Mouse (Mus musculus) heart, embryonic 15.5 days (tissue): ENCODE measurements around the gene Umps. TPM values are rescaled to one million over a fixed set of nuclear protein-coding genes. Genes with fewer than 3 reads are reported as not detected.
A peak's percentile ranks its signal among the peaks of the same experiment; 100 is the strongest.

Experiments used
- ATAC-seq: fragments of 200-750 bp; cut with Nextera tagmentation; replicated peaks from 2 replicates; pipeline ENCODE4 v1.8.0; 2017; ENCODE audit warnings: low read depth, moderate TSS enrichment; ENCODE audit not compliant: insufficient number of reproducible peaks, insufficient read depth, low FRiP score
- H3K27ac ChIP-seq: fragments of 300-500 bp; sonication (generic); 2 replicates; pipeline ENCODE4 v1.5.1; 2015; ENCODE audit warnings: mild to moderate bottlenecking, inconsistent platforms
- H3K27me3 ChIP-seq: fragments of 300-500 bp; sonication (generic); 2 replicates; pipeline ENCODE4 v1.6.1; 2015; ENCODE audit warnings: inconsistent platforms
- H3K36me3 ChIP-seq: fragments of 300-500 bp; sonication (generic); 2 replicates; pipeline ENCODE4 v1.6.1; 2015; ENCODE audit warnings: mild to moderate bottlenecking, inconsistent platforms
- H3K4me1 ChIP-seq: fragments of 300-500 bp; sonication (generic); replicated peaks from 2 replicates; pipeline ENCODE4 v1.6.1; 2015; ENCODE audit warnings: inconsistent platforms
- H3K4me2 ChIP-seq: fragments of 300-500 bp; sonication (generic); 2 replicates; pipeline ENCODE4 v1.6.1; 2015; ENCODE audit warnings: inconsistent platforms, mild to moderate bottlenecking, moderate library complexity
- H3K4me3 ChIP-seq: fragments of 300-500 bp; sonication (generic); 2 replicates; pipeline ENCODE4 v1.5.1; 2015; ENCODE audit warnings: mild to moderate bottlenecking, inconsistent platforms
- H3K9ac ChIP-seq: fragments of 300-500 bp; sonication (generic); 2 replicates; pipeline ENCODE4 v1.6.1; 2015; ENCODE audit warnings: mild to moderate bottlenecking, inconsistent platforms
- H3K9me3 ChIP-seq: fragments of 300-500 bp; sonication (generic); replicated peaks from 2 replicates; pipeline ENCODE4 v1.6.1; 2016; ENCODE audit warnings: inconsistent platforms
- WGBS: fragments of 180-500 bp; shearing (Covaris S2); methylation state at CpG from one replicate; pipeline ENCODE4 v1.1.7; 2015; ENCODE audit warnings: mixed read lengths; 5-methylcytosine and 5-hydroxymethylcytosine counted together
- polyA plus RNA-seq: library from polyadenylated mRNA; unstranded; fragments of >200 nt; fragmentation: Nextera tagmentation; extraction: Ambion mirVana; gene quantifications from 2 replicates; pipeline ENCODE4 v1.2.1, GENCODE M21; 2015

Umps gene
- polyA plus RNA-seq, 1 experiment from 2014 or later: 23.9 TPM

DNA sequence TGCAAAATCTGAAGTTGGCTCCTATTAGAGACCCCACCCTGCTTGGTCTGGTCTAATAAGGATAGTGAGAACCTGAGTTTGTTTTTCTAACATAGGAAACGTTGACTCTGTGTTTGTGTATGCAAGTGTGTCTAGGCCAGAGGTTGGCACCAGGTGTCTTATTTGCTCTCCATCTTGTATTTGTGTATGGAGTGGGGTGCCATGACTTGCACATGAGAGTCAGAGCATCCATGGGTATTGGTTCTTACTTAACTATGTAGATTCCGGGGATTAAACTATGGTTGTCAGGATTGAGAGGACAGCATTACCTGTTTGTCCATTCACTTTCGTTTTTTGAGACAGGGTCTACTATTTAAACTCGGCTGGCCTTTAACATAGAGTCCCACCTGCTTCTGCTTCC is 13.8 kb downstream of the Umps start:
- ATAC-seq: no peak
- Histone ChIP-seq H3K4me3 (no peak overlapping the region), H3K27me3 (no peaks in the 10 kb centered on the region), H3K9me3 (no peaks in the 10 kb centered on the region), H3K4me1 (0 out of 2 replicates have a peak, but pooled peaks cover 2% of the 10 kb centered on the region), H3K36me3 (peaks cover 67% of the 10 kb centered on the region), H3K4me2 (no peak overlapping the region), H3K9ac (no peak overlapping the region), H3K27ac (no peak overlapping the region)
- 85% methylated on average over 4 of the region's 4 CpGs for WGBS

- peaks cover 48% of the 10 kb centered on the region for H3K36me3 ChIP-seq
- H3K9ac ChIP-seq: no peak overlapping the region
Measured at GRCm38 (mm10) chr16:33950830-33951229, 16.0 kb downstream of the Umps start.

GRCm38 (mm10) chr16:33950386-33950785 is 16.5 kb downstream of the Umps start:
- H3K4me1 ChIP-seq: peaks cover 13% of the 10 kb centered on the region
- H3K36me3 ChIP-seq: peaks cover 44% of the 10 kb centered on the region
- H3K4me3 ChIP-seq: no peak overlapping the region
- no peak overlapping the region for H3K9ac ChIP-seq
- H3K9me3 ChIP-seq: no peaks in the 10 kb centered on the region
- no peak for ATAC-seq
- no peaks in the 10 kb centered on the region for H3K27me3 ChIP-seq
- H3K4me2 ChIP-seq: no peak overlapping the region
- H3K27ac ChIP-seq: no peak overlapping the region
- 76% methylated on average over 6 of the region's 6 CpGs for WGBS

More at GRCm38 (mm10) chr16:33950830-33951229, 16.0 kb downstream of the Umps start:
- no peak for ATAC-seq
- no peak overlapping the region for H3K4me2 ChIP-seq
- H3K9me3 ChIP-seq: no peaks in the 10 kb centered on the region
- no peaks in the 10 kb centered on the region for H3K27me3 ChIP-seq
- no peak overlapping the region for H3K4me3 ChIP-seq
- H3K4me1 ChIP-seq: peaks cover 9% of the 10 kb centered on the region
- no peak overlapping the region for H3K27ac ChIP-seq
- WGBS: 28% methylated on average over 4 of the region's 4 CpGs

- no peaks in the 10 kb centered on the region for H3K9me3 ChIP-seq
Measured at GRCm38 (mm10) chr16:33947664-33948571, 18.9 kb downstream of the Umps start.

DNA sequence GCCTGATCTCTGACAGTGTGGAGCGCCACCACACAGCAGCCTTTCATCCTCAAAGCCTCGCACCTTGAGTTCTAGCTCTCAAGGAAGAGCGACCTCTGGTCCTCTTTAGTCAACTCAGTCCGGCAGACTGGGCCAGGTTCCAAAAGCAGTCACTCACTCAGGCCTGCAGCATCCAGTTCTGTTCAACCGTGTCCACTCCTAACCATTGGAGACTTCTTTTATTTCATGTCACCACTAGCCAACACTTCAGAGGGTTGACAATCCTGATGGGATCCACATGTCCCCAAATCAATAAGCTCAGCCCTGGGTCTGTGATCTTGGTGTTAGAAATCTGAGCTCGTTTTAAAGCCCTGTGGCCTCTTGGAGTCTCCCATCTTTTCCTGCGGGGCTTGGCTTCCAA is 20.8 kb downstream of the Umps start:
- WGBS: 42% methylated on average over 7 of the region's 7 CpGs
- Histone ChIP-seq H3K27me3 (no peaks in the 10 kb centered on the region), H3K4me3 (no peak overlapping the region), H3K4me2 (no peak overlapping the region), H3K9ac (no peak overlapping the region), H3K9me3 (no peaks in the 10 kb centered on the region), H3K27ac (peak overlapping the region; percentile 66), H3K36me3 (peaks cover 18% of the 10 kb centered on the region; the same call in 1 of the 2 replicates), H3K4me1 (peaks cover 54% of the 10 kb centered on the region)
- ATAC-seq: no peak

More at GRCm38 (mm10) chr16:33947664-33948571, 18.9 kb downstream of the Umps start:
- H3K4me3 ChIP-seq: no peak overlapping the region
- peaks cover 35% of the 10 kb centered on the region for H3K4me1 ChIP-seq
- ATAC-seq: no peak
- no peak overlapping the region for H3K27ac ChIP-seq
- H3K9ac ChIP-seq: no peak overlapping the region
- H3K4me2 ChIP-seq: no peak overlapping the region
- H3K36me3 ChIP-seq: peaks cover 21% of the 10 kb centered on the region; the same call in 1 of the 2 replicates
- WGBS: 84% methylated on average over 17 of the region's 17 CpGs
- H3K27me3 ChIP-seq: no peaks in the 10 kb centered on the region

GRCm38 (mm10) chr16:33944772-33945171 is 22.1 kb downstream of the Umps start:
- H3K9me3 ChIP-seq: no peaks in the 10 kb centered on the region
- H3K27ac ChIP-seq: peak overlapping the region; percentile 66
- H3K9ac ChIP-seq: no peak overlapping the region
- peaks cover 18% of the 10 kb centered on the region; the same call in 1 of the 2 replicates for H3K36me3 ChIP-seq
- H3K4me3 ChIP-seq: no peak overlapping the region
- ATAC-seq: no peak
- H3K4me2 ChIP-seq: no peak overlapping the region
- H3K27me3 ChIP-seq: no peaks in the 10 kb centered on the region
- WGBS: 14% methylated on average over 6 of the region's 6 CpGs
- H3K4me1 ChIP-seq: peaks cover 64% of the 10 kb centered on the region

GRCm38 (mm10) chr16:33944126-33944525 is 22.7 kb downstream of the Umps start:
- Histone ChIP-seq H3K27me3 (no peaks in the 10 kb centered on the region), H3K4me3 (no peak overlapping the region), H3K9me3 (no peaks in the 10 kb centered on the region), H3K36me3 (peaks cover 13% of the 10 kb centered on the region; the same call in 1 of the 2 replicates), H3K4me1 (peaks cover 71% of the 10 kb centered on the region), H3K27ac (no peak overlapping the region), H3K9ac (no peak overlapping the region), H3K4me2 (no peak overlapping the region)
- 74% methylated on average over 4 of the region's 4 CpGs for WGBS
- no peak for ATAC-seq

- Histone ChIP-seq H3K4me3 (no peak overlapping the region), H3K4me1 (peaks cover 78% of the 10 kb centered on the region), H3K27ac (no peak overlapping the region; the same call in 1 of the 2 replicates), H3K4me2 (no peak overlapping the region), H3K36me3 (peaks cover 6% of the 10 kb centered on the region; the same call in 1 of the 2 replicates), H3K27me3 (no peaks in the 10 kb centered on the region), H3K9me3 (no peaks in the 10 kb centered on the region), H3K9ac (no peak overlapping the region)
- WGBS: 94% methylated on average over 6 of the region's 6 CpGs
- ATAC-seq: no peak
Measured at GRCm38 (mm10) chr16:33943388-33943787, 23.4 kb downstream of the Umps start.

- Histone ChIP-seq H3K4me3 (no peak overlapping the region), H3K4me2 (no peak overlapping the region), H3K9me3 (no peaks in the 10 kb centered on the region), H3K27me3 (no peaks in the 10 kb centered on the region), H3K36me3 (no peaks in the 10 kb centered on the region; the same call in 1 of the 2 replicates), H3K27ac (peak overlapping the region; percentile 91), H3K4me1 (peaks cover 88% of the 10 kb centered on the region), H3K9ac (no peak overlapping the region)
- no peak for ATAC-seq
- WGBS: 47% methylated on average over 11 of the region's 11 CpGs
Measured at GRCm38 (mm10) chr16:33942341-33942740, 24.5 kb downstream of the Umps start.

DNA sequence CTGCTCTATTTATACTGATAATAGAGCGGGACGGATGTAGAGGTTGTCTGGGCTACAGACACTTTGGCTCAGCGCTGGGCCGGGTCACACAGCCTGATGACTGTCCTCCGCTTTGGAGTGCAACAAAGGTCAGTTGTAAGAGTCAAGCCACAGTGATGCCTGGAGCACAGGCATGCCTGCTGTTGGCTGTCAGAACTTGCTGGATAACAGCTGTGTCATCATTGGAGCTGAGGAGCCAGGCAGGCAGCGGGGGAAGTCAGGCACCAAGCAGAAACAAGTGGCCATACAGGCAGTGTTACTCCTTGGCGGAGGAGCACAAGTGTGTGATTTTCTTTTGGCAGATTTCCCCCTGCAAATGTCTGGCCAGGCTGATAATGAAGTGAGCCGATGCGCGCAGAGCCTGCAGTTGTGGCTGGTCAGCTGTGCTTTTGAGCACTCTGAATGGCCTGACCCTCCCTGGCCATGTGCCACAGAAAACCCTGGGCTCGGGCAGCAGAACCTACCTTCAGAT is 25.5 kb downstream of the Umps start:
- Histone ChIP-seq H3K9ac (peak overlapping the region; percentile 4; the same call in 1 of the 2 replicates), H3K4me2 (peak overlapping the region; percentile 14; the same call in 1 of the 2 replicates), H3K27ac (peak overlapping the region; percentile 91), H3K4me1 (peaks cover 96% of the 10 kb centered on the region), H3K27me3 (no peaks in the 10 kb centered on the region), H3K36me3 (no peaks in the 10 kb centered on the region; the same call in 1 of the 2 replicates), H3K4me3 (no peak overlapping the region), H3K9me3 (no peaks in the 10 kb centered on the region)
- ATAC-seq: peak; percentile 24
- 10% methylated on average over 11 of the region's 11 CpGs for WGBS

DNA sequence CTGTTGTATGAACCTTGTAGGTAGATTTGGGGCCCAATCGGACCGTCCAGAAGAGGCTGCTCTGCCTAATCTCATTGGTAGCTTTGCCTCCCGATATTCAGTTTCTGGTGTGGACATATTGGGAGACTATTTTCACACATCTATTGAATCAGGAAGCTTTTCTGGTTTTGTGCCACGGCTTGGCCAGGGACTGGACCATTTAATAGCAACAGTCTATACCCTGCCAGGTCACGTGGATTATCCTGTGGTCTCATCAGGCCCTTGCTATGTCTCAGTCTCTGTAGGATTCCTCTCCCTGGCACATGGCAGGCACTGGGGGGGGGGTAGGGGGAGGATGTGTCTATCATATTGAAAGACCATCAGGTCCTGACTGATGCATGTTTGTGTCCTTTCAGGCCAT is 26.7 kb downstream of the Umps start:
- no peak for ATAC-seq
- Histone ChIP-seq H3K27me3 (no peaks in the 10 kb centered on the region), H3K4me1 (peaks cover 94% of the 10 kb centered on the region), H3K9me3 (no peaks in the 10 kb centered on the region), H3K9ac (no peak overlapping the region), H3K4me3 (no peak overlapping the region), H3K4me2 (no peak overlapping the region), H3K36me3 (no peaks in the 10 kb centered on the region; the same call in 1 of the 2 replicates), H3K27ac (peak overlapping the region; percentile 91)
- WGBS: 70% methylated on average over 5 of the region's 5 CpGs
